Comparison of ENCODE assay signal across 8 mouse cellular contexts in genomic region chrX:135569467-135569866, GRCm38 (mm10). TPM values are rescaled to one million over a fixed set of nuclear protein-coding genes. Genes with fewer than 3 reads are reported as not detected.
A peak's percentile ranks its signal among the peaks of the same experiment; 100 is the strongest.
DNase-seq lines count a peak whose midpoint lies in the region; ATAC-seq and TF ChIP-seq lines count a peak whose summit lies in the region.
"Not testable (repeated sequence)": the region's sequence is repeated elsewhere in the genome, so short reads cannot be mapped to it uniquely, and the experiment has no call there.
"Had no signal": no experiment of that assay in that cellular context is flagged by ENCODE, and none has a peak within 500 bp of the region (broad histone marks: within the 10 kb centered on the region; RNA-seq: fewer than 3 reads in every experiment).

No protein-coding gene starts in this region.

- H3K4me1 ChIP-seq in intestine, embryonic 14.5 days (replicated peaks; ENCODE audit: control insufficient read depth, insufficient read depth, low read length), result not testable (repeated sequence)

- ATAC-seq in intestine, embryonic 14.5 days (replicated peaks; ENCODE audit: low FRiP score, low TSS enrichment, low read depth), result not testable (repeated sequence)
- ATAC-seq in megakaryocyte, adult 5-6 weeks (ENCODE audit: poor library complexity, severe bottlenecking), result peak; percentile 96

- not testable (repeated sequence) for H3K27me3 ChIP-seq in intestine, embryonic 14.5 days (replicated peaks; ENCODE audit: control insufficient read depth, insufficient read depth, low read length)

- not testable (repeated sequence) for H3K4me2 ChIP-seq in intestine, embryonic 14.5 days (ENCODE audit: low read length)

- peak; percentile 20 to 60 for DNase-seq in adrenal gland, adult 18-20 months (ENCODE audit: low spot score in 2 of 2)
- peak; percentile 69 for DNase-seq in embryo, embryonic 10 days (ENCODE audit: low spot score)
- peak; percentile 59 for DNase-seq in gastrocnemius, adult 2 months
- peak; percentile 80 for DNase-seq in intestine, embryonic 14.5 days (ENCODE audit: low spot score)
- peak; percentile 43 for DNase-seq in left cerebral cortex, adult 11 months (ENCODE audit: low spot score)
- DNase-seq in right cerebral cortex, adult 2 months (ENCODE audit: low spot score in 2 of 2), result peak; percentile 59 to 83

- H3K9me3 ChIP-seq in intestine, embryonic 14.5 days (ENCODE audit: control insufficient read depth, low read length), result not testable (repeated sequence)

- H3K4me3 ChIP-seq in gastrocnemius, adult 2 months; intestine, embryonic 14.5 days (ENCODE audit: low read depth, low read length): not testable (repeated sequence)

- peak; percentile 66 for TF ChIP-seq CTCF in gastrocnemius, adult 2 months (IDR thresholded peaks at IDR 0.05)

- WGBS in intestine, embryonic 14.5 days, result 0% methylated on average over 1 of the region's 2 CpGs

- H3K9ac ChIP-seq in intestine, embryonic 14.5 days (ENCODE audit: low read length), result not testable (repeated sequence)

- intact Hi-C loops in gastrocnemius, adult 2 months (cut with DNase I), result not testable (repeated sequence)

- H3K27ac ChIP-seq in gastrocnemius, adult 2 months; intestine, embryonic 14.5 days (ENCODE audit: low read depth): not testable (repeated sequence)

- not testable (repeated sequence) for H3K36me3 ChIP-seq in intestine, embryonic 14.5 days (ENCODE audit: control insufficient read depth, insufficient read depth, low read length)

RNA-seq across cellular contexts. Expression of gene Nxf7, which starts 29.1 kb away (rescaled TPM):
- total RNA-seq in adrenal gland, adult 18-20 months (2021), result not detected
- total RNA-seq in gastrocnemius, adult 2 months (2021), result not detected
- polyA plus RNA-seq in intestine, embryonic 14.5 days (2014; fragmentation: Nextera tagmentation; extraction: Ambion mirVana), result 0.39 and 0.52 TPM in 2 replicates
- total RNA-seq in megakaryocyte, adult 5-6 weeks (2015), result 0.23 and 0.51 TPM in 2 replicates
- total RNA-seq in megakaryocyte, adult 5-6 weeks (2017), result not detected in 2 replicates
- total RNA-seq: gastrocnemius, postnatal 25 days had no signal

RNA-seq across cellular contexts. Expression of gene Prame, which starts 58.0 kb away (rescaled TPM):
- not detected for total RNA-seq in adrenal gland, adult 18-20 months (2021)
- not detected for total RNA-seq in gastrocnemius, adult 2 months (2021)
- polyA plus RNA-seq in intestine, embryonic 14.5 days (2014; fragmentation: Nextera tagmentation; extraction: Ambion mirVana), result not detected in 2 replicates
- not detected in 2 replicates for total RNA-seq in megakaryocyte, adult 5-6 weeks (2015)
- total RNA-seq in megakaryocyte, adult 5-6 weeks (2017), result not detected in 2 replicates
- total RNA-seq: gastrocnemius, postnatal 25 days had no signal
